Mouse (Mus musculus): ENCODE measurements around the gene Kctd2.

Gene Kctd2

GRCm38 (mm10) chr11:115386859-115387258 lies 33.1 kb upstream of the Kctd2 start:
- POLR2A ChIA-PET = interaction anchor here in 3 of 4 experiments (0.6 to 4.1 kb wide), 5 partner anchors 17 to 127 kb away, joined by 3 to 23 read pairs (median 3); partner anchors contain the start of genes Jpt1 (in 1 of the 3) and Mrpl58 (in 1 of the 3)
- CTCF ChIA-PET = interaction anchor here in 2 of 4 experiments (0.6 to 0.8 kb wide), 2 partner anchors 18 to 185 kb away, joined by 3 to 4 read pairs; no protein-coding TSS in a partner anchor

GRCm38 (mm10) chr11:115391358-115391757 lies 28.6 kb upstream of the Kctd2 start:
- POLR2A ChIA-PET = interaction anchor here in 3 of 4 experiments (0.7 to 5.8 kb wide), 15 partner anchors 8 to 822 kb away, joined by 3 to 44 read pairs (median 5); partner anchors contain the start of genes Cdr2l (in 3 of the 3), Mrpl58 (in 2 of the 3), Jpt1 (in 1 of the 3) and Slc9a3r1 (in 1 of the 3)
- CTCF ChIA-PET = interaction anchor here in 1 of 4 experiments (1.0 kb wide), 1 partner anchor 37 kb away, joined by 3 read pairs; no protein-coding TSS in a partner anchor

GRCm38 (mm10) chr11:115393721-115394325 lies 26.1 kb upstream of the Kctd2 start:
- ChIA-PET CTCF (interaction anchor here (0.6 to 2.0 kb wide), 14 partner anchors 9 to 313 kb away, joined by 3 to 8 read pairs (median 3); partner anchors contain the start of gene Cdr2l (in 1 of the 4)), POLR2A (interaction anchor here (0.5 to 5.8 kb wide), 29 partner anchors 9 to 390 kb away, joined by 3 to 44 read pairs (median 4); partner anchors contain the start of genes Cdr2l (in 3 of the 4), Mrpl58 (in 2 of the 4), Armc7 (in 1 of the 4) and Atp5h (in 1 of the 4))

GRCm38 (mm10) chr11:115398085-115398484 lies 21.8 kb upstream of the Kctd2 start:
- ChIA-PET POLR2A (interaction anchor here in 2 of 4 experiments (0.7 to 1.0 kb wide), 4 partner anchors 12 to 385 kb away, joined by 3 read pairs; no protein-coding TSS in a partner anchor), CTCF (interaction anchor here in 1 of 4 experiments (0.6 kb wide), 1 partner anchor 15 kb away, joined by 3 read pairs; no protein-coding TSS in a partner anchor)

- POLR2A ChIA-PET = interaction anchor here (0.5 to 5.8 kb wide), 6 partner anchors 9 to 17 kb away, joined by 3 to 54 read pairs (median 4); no protein-coding TSS in a partner anchor
Measured at GRCm38 (mm10) chr11:115400126-115400525, 19.8 kb upstream of the Kctd2 start.

GRCm38 (mm10) chr11:115400630-115401391 lies 19.1 kb upstream of the Kctd2 start:
- POLR2A ChIA-PET = interaction anchor here in 3 of 4 experiments (0.5 to 5.8 kb wide), 8 partner anchors 8 to 1711 kb away, joined by 3 to 54 read pairs (median 4); no protein-coding TSS in a partner anchor
- CTCF ChIA-PET = interaction anchor here in 2 of 4 experiments (0.7 to 1.3 kb wide), 2 partner anchors 11 to 199 kb away, joined by 3 read pairs; no protein-coding TSS in a partner anchor

More at GRCm38 (mm10) chr11:115400126-115400525, 19.8 kb upstream of the Kctd2 start:
- CTCF ChIA-PET = interaction anchor here in 2 of 4 experiments (0.6 to 0.7 kb wide), 3 partner anchors 11 to 605 kb away, joined by 3 read pairs; no protein-coding TSS in a partner anchor

- ChIA-PET POLR2A (interaction anchor here in 3 of 4 experiments (0.5 to 5.8 kb wide), 20 partner anchors 8 to 712 kb away, joined by 3 to 54 read pairs (median 4); partner anchors contain the start of genes Cdr2l (in 3 of the 3), Jpt1 (in 1 of the 3), Mif4gd (in 1 of the 3) and Nt5c (in 1 of the 3)), CTCF (interaction anchor here in 3 of 4 experiments (0.6 to 1.6 kb wide), 6 partner anchors 10 to 96 kb away, joined by 3 to 6 read pairs (median 4); partner anchors contain the start of gene Cdr2l (in 2 of the 3))
Measured at GRCm38 (mm10) chr11:115403338-115404124, 16.4 kb upstream of the Kctd2 start, which contains the start of gene Mrpl58. Mrpl58 (plus strand) TSS chr11:115403752.

- CTCF ChIA-PET = interaction anchor here in 1 of 4 experiments (0.9 kb wide), 1 partner anchor 22 kb away, joined by 3 read pairs; no protein-coding TSS in a partner anchor
- POLR2A ChIA-PET = interaction anchor here in 3 of 4 experiments (0.6 to 5.1 kb wide), 13 partner anchors 8 to 236 kb away, joined by 3 to 37 read pairs (median 5); partner anchors contain the start of gene Cdr2l (in 1 of the 3)
Measured at GRCm38 (mm10) chr11:115405723-115406122, 14.2 kb upstream of the Kctd2 start.

GRCm38 (mm10) chr11:115406858-115407401 lies 13.0 kb upstream of the Kctd2 start:
- ChIA-PET POLR2A (interaction anchor here (0.7 to 5.1 kb wide), 9 partner anchors 13 to 243 kb away, joined by 3 to 37 read pairs (median 4); partner anchors contain the start of genes Cdr2l (in 1 of the 4) and Slc9a3r1 (in 1 of the 4)), CTCF (interaction anchor here in 1 of 4 experiments (0.9 to 2.8 kb wide), 2 partner anchors 20 to 21 kb away, joined by 3 to 8 read pairs; no protein-coding TSS in a partner anchor)

- ChIA-PET POLR2A (interaction anchor here (0.6 to 7.2 kb wide), 19 partner anchors 6 to 248 kb away, joined by 3 to 54 read pairs (median 3); partner anchors contain the start of genes Cdr2l (in 2 of the 4), Jpt1 (in 1 of the 4) and Mrpl58 (in 1 of the 4)), CTCF (interaction anchor here in 2 of 4 experiments (0.8 to 2.8 kb wide), 5 partner anchors 15 to 54 kb away, joined by 3 to 8 read pairs (median 4); no protein-coding TSS in a partner anchor)
Measured at GRCm38 (mm10) chr11:115408266-115408920, 11.5 kb upstream of the Kctd2 start.

GRCm38 (mm10) chr11:115409556-115409955 lies 10.4 kb upstream of the Kctd2 start:
- POLR2A ChIA-PET = interaction anchor here (0.6 to 7.2 kb wide), 13 partner anchors 7 to 203 kb away, joined by 3 to 54 read pairs (median 4); partner anchors contain the start of genes Cdr2l (in 1 of the 4), Jpt1 (in 1 of the 4), Mif4gd (in 1 of the 4) and Mrpl58 (in 1 of the 4)

GRCm38 (mm10) chr11:115420336-115421190 lies 635 bp downstream of the Kctd2 start:
- POLR2A ChIA-PET = interaction anchor here in 2 of 4 experiments (0.7 to 1.0 kb wide), 3 partner anchors 10 to 604 kb away, joined by 3 read pairs; no protein-coding TSS in a partner anchor
- CTCF ChIA-PET = interaction anchor here in 2 of 4 experiments (0.8 to 1.5 kb wide), 3 partner anchors 12 to 71 kb away, joined by 3 to 4 read pairs (median 3); partner anchors contain the start of gene Nt5c (in 1 of the 2)

More at GRCm38 (mm10) chr11:115409556-115409955, 10.4 kb upstream of the Kctd2 start:
- CTCF ChIA-PET = interaction anchor here in 2 of 4 experiments (0.6 to 2.8 kb wide), 4 partner anchors 16 to 185 kb away, joined by 3 to 8 read pairs (median 4); no protein-coding TSS in a partner anchor

GRCm38 (mm10) chr11:115421328-115421727 lies 1.4 kb downstream of the Kctd2 start:
- POLR2A ChIA-PET = interaction anchor here in 2 of 4 experiments (0.5 to 2.6 kb wide), 5 partner anchors 8 to 75 kb away, joined by 3 to 13 read pairs (median 5); no protein-coding TSS in a partner anchor
- CTCF ChIA-PET = interaction anchor here in 1 of 4 experiments (1.5 kb wide), 1 partner anchor 70 kb away, joined by 4 read pairs; the partner anchor contains the start of gene Nt5c

GRCm38 (mm10) chr11:115421972-115422371 lies 2.0 kb downstream of the Kctd2 start:
- ChIA-PET POLR2A (interaction anchor here in 3 of 4 experiments (0.5 to 2.6 kb wide), 10 partner anchors 9 to 264 kb away, joined by 3 to 13 read pairs (median 5); partner anchors contain the start of genes Armc7 (in 1 of the 3) and Sumo2 (in 1 of the 3)), CTCF (no interaction called here)

Data from embryonic stem cell, embryonic (primary cell).